Mouse (Mus musculus) stomach, postnatal 0 days (tissue): ENCODE measurements around the gene Cobll1. TPM values are rescaled to one million over a fixed set of nuclear protein-coding genes. Genes with fewer than 3 reads are reported as not detected.

Experiments used
- ATAC-seq: fragments of 200-750 bp; cut with Nextera tagmentation; 2 replicates; pipeline ENCODE4 v1.8.0; 2017; ENCODE audit not compliant: low FRiP score, low TSS enrichment
- DNase-seq: peaks from one replicate; pipeline ENCODE4 v3.0.0-alpha.2; 2016; ENCODE audit warnings: low spot score
- H3K27ac ChIP-seq: fragments of 300-500 bp; sonication (generic); replicated peaks from 2 replicates; pipeline ENCODE4 v1.5.1; 2014; ENCODE audit warnings: mild to moderate bottlenecking, control low read depth
- H3K27me3 ChIP-seq: fragments of 300-500 bp; sonication (generic); 2 replicates; pipeline ENCODE4 v1.6.1; 2014; ENCODE audit warnings: low read length; ENCODE audit not compliant: control insufficient read depth, insufficient read depth
- H3K36me3 ChIP-seq: fragments of 300-500 bp; sonication (generic); 2 replicates; pipeline ENCODE4 v1.6.1; 2014; ENCODE audit warnings: low read length, mixed read lengths; ENCODE audit not compliant: control insufficient read depth, insufficient read depth
- H3K4me1 ChIP-seq: fragments of 300-500 bp; sonication (generic); replicated peaks from 2 replicates; pipeline ENCODE4 v1.6.1; 2014; ENCODE audit warnings: antibody characterized with exemption; ENCODE audit not compliant: control insufficient read depth, insufficient read depth
- H3K4me2 ChIP-seq: fragments of 300-500 bp; sonication (generic); replicated peaks from 2 replicates; pipeline ENCODE4 v1.6.1; 2014; ENCODE audit warnings: low read depth, mild to moderate bottlenecking, control low read depth, moderate library complexity
- H3K4me3 ChIP-seq: fragments of 300-500 bp; sonication (generic); 2 replicates; pipeline ENCODE4 v1.5.1; 2014; ENCODE audit warnings: low read depth, low read length, control low read depth
- H3K9ac ChIP-seq: fragments of 300-500 bp; sonication (generic); 2 replicates; pipeline ENCODE4 v1.6.1; 2014; ENCODE audit warnings: mild to moderate bottlenecking, low read length, control low read depth, mixed read lengths
- H3K9me3 ChIP-seq: fragments of 300-500 bp; sonication (generic); 2 replicates; pipeline ENCODE4 v1.6.1; 2016; ENCODE audit warnings: low read length; ENCODE audit not compliant: control insufficient read depth
- CTCF ChIP-seq: IDR thresholded peaks from 2 replicates; pipeline ENCODE4 v1.5.1; 2016; ENCODE audit warnings: antibody characterized with exemption, low read depth, mild to moderate bottlenecking, moderate library complexity
- EP300 ChIP-seq: optimal IDR thresholded peaks from 2 replicates; pipeline ENCODE3; 2016; ENCODE audit warnings: antibody characterized with exemption
- WGBS: fragments of 180-500 bp; shearing (Covaris S2); extraction: QIAGEN DNeasy Blood & Tissue Kit; methylation state at CpG from one replicate; pipeline ENCODE4 v1.1.7; 2014; 5-methylcytosine and 5-hydroxymethylcytosine counted together
- polyA plus RNA-seq: library from polyadenylated mRNA; unstranded; fragments of >200 nt; fragmentation: Nextera tagmentation; extraction: Ambion mirVana; gene quantifications from 2 replicates; pipeline ENCODE4 v1.2.1, GENCODE M21; 2015

Cobll1 gene
- polyA plus RNA-seq, 1 experiment from 2014 or later = 9.3 TPM

DNA sequence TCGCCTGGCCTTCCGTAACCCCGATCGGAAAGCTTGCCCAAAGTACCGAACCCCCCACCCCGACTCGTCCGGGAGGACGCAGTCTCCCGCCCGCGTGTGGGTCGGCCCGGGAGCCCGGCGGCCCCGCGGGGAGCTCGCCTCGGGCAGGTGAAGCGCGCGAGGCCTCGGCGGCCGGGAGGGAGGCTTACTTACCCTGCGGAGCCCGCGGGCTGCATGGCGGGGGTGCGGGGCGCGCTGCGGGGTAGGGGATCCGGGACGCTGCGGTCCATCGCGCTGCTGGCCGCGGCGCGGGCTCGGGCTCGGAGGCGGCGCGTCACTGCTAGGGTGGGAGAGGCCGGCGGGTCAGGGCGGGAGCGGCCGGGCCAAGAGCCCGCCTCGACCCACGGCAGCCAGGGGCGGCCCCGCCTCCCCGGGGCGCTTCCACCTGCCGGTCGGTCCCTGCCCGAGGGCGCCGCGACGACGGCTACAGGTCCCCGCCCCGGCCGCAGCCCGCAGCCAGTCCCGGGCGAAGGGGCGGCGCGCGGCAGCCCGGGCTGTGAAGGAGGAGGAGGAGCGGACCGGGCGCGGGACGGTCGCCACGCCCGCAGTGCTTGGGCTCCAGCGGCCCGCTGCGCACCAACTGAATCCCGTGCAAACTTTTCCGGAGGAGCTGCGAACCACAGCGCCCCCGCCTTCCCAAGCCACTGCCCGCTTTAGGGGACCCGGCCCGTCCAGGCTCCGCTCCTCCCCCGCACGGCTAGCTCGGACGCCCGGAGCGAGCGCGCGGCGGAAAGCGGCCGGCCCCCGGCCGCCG, 836 bp downstream of the Cobll1 start:
- no peaks in the 10 kb centered on the region for H3K36me3 ChIP-seq
- H3K9me3 ChIP-seq = no peaks in the 10 kb centered on the region
- H3K27me3 ChIP-seq = no peaks in the 10 kb centered on the region
- peak; percentile 95 for ATAC-seq
- H3K27ac ChIP-seq = peak overlapping the region; percentile 98
- TF ChIP-seq CTCF (peak; percentile 33; the same call in 1 of the 2 replicates), EP300 (no peak)
- peak; percentile 93 for DNase-seq
- no peaks in the 10 kb centered on the region for H3K4me1 ChIP-seq
- peak overlapping the region; percentile 93 for H3K4me2 ChIP-seq
- H3K9ac ChIP-seq = peak overlapping the region; percentile 92
- WGBS = under 1% methylated on average over 56 of the region's 114 CpGs
- peak overlapping the region; percentile 81 for H3K4me3 ChIP-seq

DNA sequence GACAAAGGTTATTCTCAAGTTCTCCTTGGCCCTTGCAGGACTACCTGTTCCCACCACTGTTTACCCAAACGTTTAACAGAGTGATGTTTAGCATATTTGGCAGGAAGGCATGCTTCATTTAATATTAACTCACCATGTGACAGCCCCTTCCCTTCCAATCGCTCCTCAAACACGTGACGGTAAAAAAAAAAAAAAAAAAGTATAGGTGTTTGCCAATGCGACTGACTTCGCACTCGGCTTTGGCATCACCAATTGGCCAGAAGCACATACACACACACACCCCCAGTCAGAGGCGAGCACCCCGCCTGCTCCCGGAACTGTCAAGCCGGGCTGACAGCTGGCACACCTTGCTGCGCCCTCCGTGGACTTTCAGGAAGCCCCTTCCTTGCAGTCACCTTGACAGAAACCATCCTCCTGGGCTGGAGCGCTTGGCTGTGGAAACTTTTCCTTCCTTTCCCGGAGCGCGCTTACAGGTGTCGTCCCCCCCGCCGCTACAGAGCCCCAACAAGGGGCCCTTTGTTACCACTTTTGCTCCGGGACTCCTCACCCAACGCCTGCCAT, 1.5 kb downstream of the Cobll1 start:
- peak overlapping the region; percentile 98 for H3K27ac ChIP-seq
- no peaks in the 10 kb centered on the region for H3K4me1 ChIP-seq
- peak overlapping the region; percentile 93 for H3K4me2 ChIP-seq
- no peaks in the 10 kb centered on the region for H3K36me3 ChIP-seq
- no peaks in the 10 kb centered on the region for H3K9me3 ChIP-seq
- TF ChIP-seq CTCF = no peak
- TF ChIP-seq EP300 = no peak
- DNase-seq = peak; percentile 85
- H3K27me3 ChIP-seq = no peaks in the 10 kb centered on the region
- ATAC-seq = peak; percentile 76
- peak overlapping the region; percentile 92 for H3K9ac ChIP-seq
- WGBS = 2% methylated on average over 22 of the region's 22 CpGs
- peak overlapping the region; percentile 81 for H3K4me3 ChIP-seq

DNA sequence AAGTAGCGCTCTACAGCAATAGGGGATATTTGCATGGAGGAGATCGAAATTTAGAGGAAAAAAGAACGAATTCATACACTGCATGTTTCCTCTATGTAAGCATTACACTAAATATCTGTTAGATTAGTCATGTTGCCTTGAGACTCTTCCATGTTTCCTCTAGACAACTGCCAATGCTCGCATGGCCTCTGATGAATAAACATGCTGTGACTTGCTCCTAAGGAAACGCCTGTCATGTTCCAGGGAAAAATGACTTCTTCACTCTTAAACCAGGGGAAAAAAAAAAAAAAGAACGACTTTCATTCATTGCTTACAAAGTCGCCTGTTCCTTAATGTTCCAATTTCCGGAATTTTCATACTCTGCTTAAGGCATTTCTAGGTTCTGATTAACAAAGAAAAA, 2.1 kb downstream of the Cobll1 start:
- Histone ChIP-seq H3K4me1 (no peaks in the 10 kb centered on the region), H3K27me3 (no peaks in the 10 kb centered on the region), H3K9ac (no peak overlapping the region), H3K27ac (peak overlapping the region; percentile 98), H3K36me3 (no peaks in the 10 kb centered on the region), H3K9me3 (no peaks in the 10 kb centered on the region), H3K4me3 (peak overlapping the region; percentile 81), H3K4me2 (peak overlapping the region; percentile 93)
- 28% methylated on average over 8 of the region's 8 CpGs for WGBS
- DNase-seq (no peak), ATAC-seq (no peak)
- TF ChIP-seq CTCF (no peak), EP300 (no peak)

DNA sequence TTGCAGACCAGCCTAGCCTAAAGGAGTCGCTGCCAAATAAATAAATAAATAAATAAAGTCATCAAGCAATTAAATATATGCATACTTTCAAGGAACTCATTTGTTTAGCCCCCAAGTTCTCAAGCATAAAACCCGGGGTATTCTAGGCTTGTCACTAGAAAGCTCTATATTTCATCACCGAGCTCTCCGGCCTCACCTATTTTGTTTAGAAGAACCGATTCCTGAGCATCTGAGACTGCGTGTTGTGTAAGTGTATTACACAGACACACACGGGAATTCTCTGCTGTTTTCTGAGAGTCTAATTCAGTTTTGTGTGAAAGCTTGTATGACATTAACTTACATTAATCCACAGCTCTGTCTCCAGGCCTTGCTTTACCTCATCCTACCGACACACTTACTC, 2.6 kb downstream of the Cobll1 start:
- Histone ChIP-seq H3K36me3 (no peaks in the 10 kb centered on the region), H3K27me3 (no peaks in the 10 kb centered on the region), H3K27ac (no peak overlapping the region), H3K4me1 (no peaks in the 10 kb centered on the region), H3K9me3 (no peaks in the 10 kb centered on the region), H3K4me3 (no peak overlapping the region), H3K4me2 (peak overlapping the region; percentile 93), H3K9ac (no peak overlapping the region)
- 74% methylated on average over 8 of the region's 8 CpGs for WGBS
- no peak for ATAC-seq
- no peak for TF ChIP-seq EP300
- no peak for TF ChIP-seq CTCF
- DNase-seq = no peak

DNA sequence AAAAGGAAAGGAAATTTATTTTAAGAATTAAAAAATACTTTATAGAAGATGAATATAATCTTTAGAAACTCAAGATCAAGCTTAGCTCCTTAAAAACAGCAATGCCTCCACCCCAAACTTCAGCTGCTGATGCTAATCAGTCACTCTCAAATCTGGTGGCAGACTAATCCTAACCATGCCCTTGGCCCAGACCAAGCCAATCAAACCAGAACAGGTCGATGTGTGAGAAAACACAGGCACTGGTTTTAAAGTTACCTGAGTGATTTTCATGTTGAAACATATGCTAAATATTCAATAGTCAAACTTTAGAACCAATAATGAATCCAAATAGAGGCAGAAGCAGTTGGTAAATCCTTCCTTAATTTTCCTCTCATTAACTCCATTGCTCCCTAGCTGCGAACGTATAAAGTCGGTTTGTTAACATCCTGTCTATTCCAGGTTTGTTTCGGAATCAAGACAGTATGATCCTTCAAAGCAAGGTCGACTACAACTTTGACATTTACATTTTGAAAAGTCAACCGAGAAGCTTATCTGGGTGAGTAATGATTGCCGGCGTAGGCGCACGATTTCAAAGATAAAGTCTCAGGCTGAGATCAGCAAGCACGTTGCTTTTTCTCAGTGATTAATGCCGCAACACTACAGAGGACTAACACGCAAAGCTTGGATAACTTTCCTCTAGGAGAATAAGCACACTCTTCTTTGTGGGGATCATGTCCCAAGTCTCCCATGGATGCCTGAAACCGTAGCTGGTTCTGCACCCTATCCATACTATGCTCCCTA, 6.3 kb downstream of the Cobll1 start:
- no peak overlapping the region for H3K27ac ChIP-seq
- TF ChIP-seq EP300 (no peak), CTCF (no peak)
- H3K27me3 ChIP-seq = no peaks in the 10 kb centered on the region
- H3K36me3 ChIP-seq = no peaks in the 10 kb centered on the region
- WGBS = 32% methylated on average over 15 of the region's 15 CpGs
- no peak overlapping the region for H3K9ac ChIP-seq
- H3K4me2 ChIP-seq = peak overlapping the region; percentile 40
- no peaks in the 10 kb centered on the region for H3K4me1 ChIP-seq
- peak overlapping the region; percentile 18; the same call in 1 of the 2 replicates for H3K4me3 ChIP-seq
- DNase-seq (peak; percentile 41), ATAC-seq (no peak)
- no peaks in the 10 kb centered on the region for H3K9me3 ChIP-seq
